In genomic region chr4:106614180-106614797, GRCm38 (mm10) we compare ENCODE assay signal across 9 mouse cellular contexts. TPM values are rescaled to one million over a fixed set of nuclear protein-coding genes. Genes with fewer than 3 reads are reported as not detected.
DNase-seq lines count a peak whose midpoint lies in the region; ATAC-seq and TF ChIP-seq lines count a peak whose summit lies in the region.
"Had no signal": no experiment of that assay in that cellular context is flagged by ENCODE, and none has a peak within 500 bp of the region (broad histone marks: within the 10 kb centered on the region; RNA-seq: fewer than 3 reads in every experiment).

No protein-coding gene starts in this region.

- peak; percentile 71 for ATAC-seq in midbrain, embryonic 11.5 days (ENCODE audit: low FRiP score)
- ATAC-seq: Patski had no signal

- peak; percentile 63 for DNase-seq in ovary, postnatal 10 days (ENCODE audit: low spot score)
- DNase-seq in ovary, adult 18-20 months (ENCODE audit: low spot score) = no peak
- peak; percentile 73 for DNase-seq in embryo, embryonic 11.5 days (ENCODE audit: low read depth, low spot score)
- DNase-seq in gastrocnemius, postnatal 4 days (ENCODE audit: low spot score in 2 of 2) = peak; percentile 39 to 54
- DNase-seq in kidney, adult 11 months = peak; percentile 61
- DNase-seq in limb, embryonic 10.5 days (ENCODE audit: low spot score) = peak; percentile 87
- peak; percentile 97 for DNase-seq in midbrain, embryonic 11.5 days (ENCODE audit: low spot score, missing footprints)
- DNase-seq in spleen, adult 2 months (ENCODE audit: low read depth in 1 of 2, low spot score in 2 of 2) = peak; percentile 12 to 40

- H3K9ac ChIP-seq in midbrain, embryonic 11.5 days (ENCODE audit: low read length) = no peak overlapping the region

- peaks cover 24% of the 10 kb centered on the region for H3K27me3 ChIP-seq in limb, embryonic 10.5 days (ENCODE audit: low read depth, poor library complexity, severe bottlenecking)
- H3K27me3 ChIP-seq in midbrain, embryonic 11.5 days (ENCODE audit: control insufficient read depth, insufficient read depth, low read length) = no peaks in the 10 kb centered on the region
- peaks cover 2% of the 10 kb centered on the region; the same call in 1 of the 2 replicates for H3K27me3 ChIP-seq in spleen, adult 2 months (ENCODE audit: control insufficient read depth, insufficient read depth, low read length)
- H3K27me3 ChIP-seq: Patski had no signal

- no peaks in the 10 kb centered on the region for H3K9me3 ChIP-seq in limb, embryonic 10.5 days (replicated peaks)
- H3K9me3 ChIP-seq in midbrain, embryonic 11.5 days (ENCODE audit: control insufficient read depth, low read length) = no peaks in the 10 kb centered on the region

- H3K4me3 ChIP-seq in limb, embryonic 10.5 days = no peak overlapping the region
- no peak overlapping the region for H3K4me3 ChIP-seq in midbrain, embryonic 11.5 days (ENCODE audit: low read depth, low read length)
- H3K4me3 ChIP-seq in spleen, adult 2 months (ENCODE audit: extremely low read depth, insufficient read depth, insufficient read length) = no peak overlapping the region

- no peaks in the 10 kb centered on the region for H3K36me3 ChIP-seq in limb, embryonic 10.5 days
- H3K36me3 ChIP-seq in midbrain, embryonic 11.5 days (ENCODE audit: control insufficient read depth, insufficient read depth, low read length) = no peaks in the 10 kb centered on the region
- no peaks in the 10 kb centered on the region for H3K36me3 ChIP-seq in spleen, adult 2 months (ENCODE audit: control insufficient read depth, insufficient read depth, low read length)

- H3K4me1 ChIP-seq in limb, embryonic 10.5 days = peaks cover 20% of the 10 kb centered on the region
- H3K4me1 ChIP-seq in midbrain, embryonic 11.5 days (ENCODE audit: control insufficient read depth, insufficient read depth, low read length) = peaks cover 4% of the 10 kb centered on the region; the same call in 1 of the 2 replicates
- H3K4me1 ChIP-seq in spleen, adult 2 months (ENCODE audit: control insufficient read depth, insufficient read depth, insufficient read length) = no peaks in the 10 kb centered on the region

- TF ChIP-seq CTCF in spleen, adult 2 months (IDR thresholded peaks at IDR 0.05; ENCODE audit: extremely low read depth, insufficient read depth, insufficient read length, insufficient replicate concordance) = peak; percentile 77; the same call in 1 of the 2 replicates

- no peak overlapping the region for H3K27ac ChIP-seq in limb, embryonic 10.5 days
- no peak overlapping the region for H3K27ac ChIP-seq in midbrain, embryonic 11.5 days (ENCODE audit: low read depth, low read length)
- no peak overlapping the region for H3K27ac ChIP-seq in spleen, adult 2 months (ENCODE audit: insufficient read depth, low read length)

- TF ChIP-seq POLR2A in spleen, adult 2 months (IDR thresholded peaks at IDR 0.05; ENCODE audit: low read depth, low read length) = no peak

- WGBS in limb, embryonic 10.5 days = 43% methylated on average over 7 of the region's 7 CpGs
- 42% methylated on average over 7 of the region's 7 CpGs for WGBS in midbrain, embryonic 11.5 days
- WGBS in spleen, adult 2 months = 49% methylated on average over 7 of the region's 7 CpGs

- H3K4me2 ChIP-seq in midbrain, embryonic 11.5 days = no peak overlapping the region

RNA-seq across cellular contexts. Expression of gene Lexm, which starts 2.8 kb away (rescaled TPM):
- not detected for total RNA-seq in gastrocnemius, postnatal 4 days (2021)
- polyA plus RNA-seq in limb, embryonic 10.5 days (2016; fragmentation: Nextera tagmentation; extraction: Ambion mirVana) = 0.15 TPM in 2 replicates
- polyA plus RNA-seq in midbrain, embryonic 11.5 days (2014; fragmentation: Nextera tagmentation; extraction: Ambion mirVana) = 0.18 and 0.25 TPM in 2 replicates
- not detected in 2 replicates for polyA plus RNA-seq in spleen, adult 2 months (2012; rRNA removed)
- polyA plus RNA-seq: Patski had no signal

RNA-seq across cellular contexts. Expression of gene Ttc22, which starts 7.9 kb away (rescaled TPM):
- under 1 TPM; 0.29 to 0.44 TPM for total RNA-seq in gastrocnemius, postnatal 4 days (2021)
- 0.14 TPM in 1 of 2 replicates, not detected in the other for polyA plus RNA-seq in limb, embryonic 10.5 days (2016; fragmentation: Nextera tagmentation; extraction: Ambion mirVana)
- not detected in 2 replicates for polyA plus RNA-seq in midbrain, embryonic 11.5 days (2014; fragmentation: Nextera tagmentation; extraction: Ambion mirVana)
- 0.06 and 0.11 TPM in 2 replicates for polyA plus RNA-seq in spleen, adult 2 months (2012; rRNA removed)

RNA-seq across cellular contexts. Expression of gene Pars2, which starts 36.6 kb away (rescaled TPM):
- total RNA-seq in gastrocnemius, postnatal 4 days (2021) = 1 to 10 TPM; 5.2 to 6.4 TPM
- polyA plus RNA-seq in limb, embryonic 10.5 days (2016; fragmentation: Nextera tagmentation; extraction: Ambion mirVana) = 18.8 and 20.2 TPM in 2 replicates
- 11.4 and 12.4 TPM in 2 replicates for polyA plus RNA-seq in midbrain, embryonic 11.5 days (2014; fragmentation: Nextera tagmentation; extraction: Ambion mirVana)
- polyA plus RNA-seq in spleen, adult 2 months (2012; rRNA removed) = 7.6 and 10.8 TPM in 2 replicates

RNA-seq across cellular contexts. Expression of gene Dhcr24, which starts 53.5 kb away (rescaled TPM):
- 10 to 100 TPM; 36.0 to 45.6 TPM for total RNA-seq in gastrocnemius, postnatal 4 days (2021)
- 9.8 and 10.1 TPM in 2 replicates for polyA plus RNA-seq in limb, embryonic 10.5 days (2016; fragmentation: Nextera tagmentation; extraction: Ambion mirVana)
- 25.0 and 27.1 TPM in 2 replicates for polyA plus RNA-seq in midbrain, embryonic 11.5 days (2014; fragmentation: Nextera tagmentation; extraction: Ambion mirVana)
- 22.7 and 31.7 TPM in 2 replicates for polyA plus RNA-seq in spleen, adult 2 months (2012; rRNA removed)
